Mouse (Mus musculus): ENCODE measurements at regions not wholly inside any gene's neighbourhood (a gene's known extent, or its start where the extent isn't known, plus 50 kb on each side); places are given as distances from the start of the nearest gene placed in this dataset.
A peak's percentile ranks its signal among the peaks of the same experiment; 100 is the strongest.

- Histone ChIP-seq H3K36me3 (no peaks in the 10 kb centered on the region), H3K9ac (no peak overlapping the region), H3K4me3 (replicated peaks) (no peak overlapping the region), H3K4me2 (replicated peaks) (no peak overlapping the region), H3K27me3 (replicated peaks) (no peaks in the 10 kb centered on the region), H3K27ac (no peak overlapping the region), H3K4me1 (replicated peaks) (no peaks in the 10 kb centered on the region), H3K9me3 (no peaks in the 10 kb centered on the region)
- WGBS: 56% methylated on average over 7 of the region's 7 CpGs
- no peak for ATAC-seq
Measured at GRCm38 (mm10) chr10:56712611-56713105, 335.5 kb downstream of the Gja1 start.

GRCm38 (mm10) chr10:56737073-56737472, 359.9 kb downstream of the Gja1 start:
- Histone ChIP-seq H3K4me2 (replicated peaks) (no peak overlapping the region), H3K4me1 (replicated peaks) (no peaks in the 10 kb centered on the region), H3K9ac (no peak overlapping the region), H3K9me3 (no peaks in the 10 kb centered on the region), H3K4me3 (replicated peaks) (no peak overlapping the region), H3K27ac (no peak overlapping the region), H3K36me3 (no peaks in the 10 kb centered on the region), H3K27me3 (replicated peaks) (no peaks in the 10 kb centered on the region)
- ATAC-seq: no peak

- 58% methylated on average over 3 of the region's 3 CpGs for WGBS
- ATAC-seq: no peak
Measured at GRCm38 (mm10) chr10:56739621-56740020, 362.5 kb downstream of the Gja1 start.

GRCm38 (mm10) chr10:56752134-56752533, 375.0 kb downstream of the Gja1 start:
- Histone ChIP-seq H3K27ac (no peak overlapping the region), H3K4me1 (replicated peaks) (no peaks in the 10 kb centered on the region), H3K4me3 (replicated peaks) (no peak overlapping the region), H3K9me3 (no peaks in the 10 kb centered on the region), H3K4me2 (replicated peaks) (no peak overlapping the region), H3K36me3 (no peaks in the 10 kb centered on the region), H3K27me3 (replicated peaks) (no peaks in the 10 kb centered on the region), H3K9ac (no peak overlapping the region)
- ATAC-seq: no peak
- 15% methylated on average over 1 of the region's 2 CpGs for WGBS

More at GRCm38 (mm10) chr10:56739621-56740020, 362.5 kb downstream of the Gja1 start:
- Histone ChIP-seq H3K36me3 (no peaks in the 10 kb centered on the region), H3K9me3 (no peaks in the 10 kb centered on the region), H3K4me3 (replicated peaks) (no peak overlapping the region), H3K9ac (no peak overlapping the region), H3K27me3 (replicated peaks) (no peaks in the 10 kb centered on the region), H3K4me1 (replicated peaks) (no peaks in the 10 kb centered on the region), H3K4me2 (replicated peaks) (no peak overlapping the region), H3K27ac (no peak overlapping the region)

GRCm38 (mm10) chr10:56753576-56753975, 376.4 kb downstream of the Gja1 start:
- no peak overlapping the region for H3K4me2 ChIP-seq (replicated peaks)
- no peak overlapping the region for H3K9ac ChIP-seq
- ATAC-seq: no peak
- H3K4me1 ChIP-seq (replicated peaks): no peaks in the 10 kb centered on the region
- H3K4me3 ChIP-seq (replicated peaks): no peak overlapping the region
- H3K27me3 ChIP-seq (replicated peaks): no peaks in the 10 kb centered on the region
- WGBS: 60% methylated on average over 2 of the region's 2 CpGs
- H3K36me3 ChIP-seq: no peaks in the 10 kb centered on the region
- H3K9me3 ChIP-seq: no peaks in the 10 kb centered on the region
- H3K27ac ChIP-seq: no peak overlapping the region

- WGBS: 68% methylated on average over 11 of the region's 11 CpGs
- Histone ChIP-seq H3K4me3 (replicated peaks) (no peak overlapping the region), H3K27me3 (replicated peaks) (no peaks in the 10 kb centered on the region), H3K36me3 (no peaks in the 10 kb centered on the region), H3K9ac (no peak overlapping the region), H3K4me1 (replicated peaks) (no peaks in the 10 kb centered on the region), H3K27ac (no peak overlapping the region), H3K4me2 (replicated peaks) (no peak overlapping the region), H3K9me3 (no peaks in the 10 kb centered on the region)
- ATAC-seq: no peak
Measured at GRCm38 (mm10) chr10:56754546-56755175, 377.5 kb downstream of the Gja1 start.

GRCm38 (mm10) chr10:56770629-56771028, 393.5 kb downstream of the Gja1 start:
- H3K4me3 ChIP-seq (replicated peaks): no peak overlapping the region
- no peaks in the 10 kb centered on the region for H3K9me3 ChIP-seq
- H3K4me2 ChIP-seq (replicated peaks): no peak overlapping the region
- no peak overlapping the region for H3K27ac ChIP-seq
- no peak overlapping the region for H3K9ac ChIP-seq
- 70% methylated on average over 4 of the region's 4 CpGs for WGBS
- no peaks in the 10 kb centered on the region for H3K4me1 ChIP-seq (replicated peaks)
- no peaks in the 10 kb centered on the region for H3K27me3 ChIP-seq (replicated peaks)
- no peaks in the 10 kb centered on the region for H3K36me3 ChIP-seq
- ATAC-seq: peak; percentile 95

- H3K4me3 ChIP-seq (replicated peaks): no peak overlapping the region
- H3K4me1 ChIP-seq (replicated peaks): no peaks in the 10 kb centered on the region
- H3K36me3 ChIP-seq: no peaks in the 10 kb centered on the region
- ATAC-seq: no peak
- no peak overlapping the region for H3K4me2 ChIP-seq (replicated peaks)
- H3K9me3 ChIP-seq: no peaks in the 10 kb centered on the region
- no peak overlapping the region for H3K9ac ChIP-seq
- WGBS: 82% methylated on average over 2 of the region's 2 CpGs
- no peak overlapping the region for H3K27ac ChIP-seq
- H3K27me3 ChIP-seq (replicated peaks): no peaks in the 10 kb centered on the region
Measured at GRCm38 (mm10) chr10:56782265-56782664, 405.1 kb downstream of the Gja1 start.

- no peaks in the 10 kb centered on the region for H3K9me3 ChIP-seq
- H3K27ac ChIP-seq: no peak overlapping the region
- ATAC-seq: no peak
- H3K4me2 ChIP-seq (replicated peaks): no peak overlapping the region
- WGBS: 71% methylated on average over 4 of the region's 4 CpGs
- H3K27me3 ChIP-seq (replicated peaks): no peaks in the 10 kb centered on the region
- H3K36me3 ChIP-seq: no peaks in the 10 kb centered on the region
- no peaks in the 10 kb centered on the region for H3K4me1 ChIP-seq (replicated peaks)
- no peak overlapping the region for H3K9ac ChIP-seq
- H3K4me3 ChIP-seq (replicated peaks): no peak overlapping the region
Measured at GRCm38 (mm10) chr10:56783941-56784340, 406.8 kb downstream of the Gja1 start.

- no peak overlapping the region for H3K27ac ChIP-seq
- ATAC-seq: no peak
- no peaks in the 10 kb centered on the region for H3K27me3 ChIP-seq (replicated peaks)
- H3K9me3 ChIP-seq: no peaks in the 10 kb centered on the region
- H3K4me1 ChIP-seq (replicated peaks): no peaks in the 10 kb centered on the region
- H3K9ac ChIP-seq: no peak overlapping the region
- no peaks in the 10 kb centered on the region for H3K36me3 ChIP-seq
- no peak overlapping the region for H3K4me2 ChIP-seq (replicated peaks)
- no peak overlapping the region for H3K4me3 ChIP-seq (replicated peaks)
- 73% methylated on average over 4 of the region's 4 CpGs for WGBS
Measured at GRCm38 (mm10) chr10:56788081-56788480, 411.0 kb downstream of the Gja1 start.

- 60% methylated on average over 8 of the region's 8 CpGs for WGBS
Measured at GRCm38 (mm10) chr10:56793074-56793473, 415.9 kb downstream of the Gja1 start.

GRCm38 (mm10) chr10:56795396-56795795, 418.3 kb downstream of the Gja1 start:
- H3K9ac ChIP-seq: no peak overlapping the region
- H3K4me1 ChIP-seq (replicated peaks): no peaks in the 10 kb centered on the region
- no peak for ATAC-seq
- H3K4me2 ChIP-seq (replicated peaks): no peak overlapping the region
- no peak overlapping the region for H3K4me3 ChIP-seq (replicated peaks)
- H3K27ac ChIP-seq: no peak overlapping the region
- no peaks in the 10 kb centered on the region for H3K27me3 ChIP-seq (replicated peaks)
- WGBS: 59% methylated on average over 3 of the region's 3 CpGs
- no peaks in the 10 kb centered on the region for H3K9me3 ChIP-seq
- H3K36me3 ChIP-seq: no peaks in the 10 kb centered on the region

More at GRCm38 (mm10) chr10:56793074-56793473, 415.9 kb downstream of the Gja1 start:
- H3K27ac ChIP-seq: no peak overlapping the region
- no peak overlapping the region for H3K9ac ChIP-seq
- ATAC-seq: no peak
- no peaks in the 10 kb centered on the region for H3K4me1 ChIP-seq (replicated peaks)
- no peak overlapping the region for H3K4me3 ChIP-seq (replicated peaks)
- no peaks in the 10 kb centered on the region for H3K36me3 ChIP-seq
- no peaks in the 10 kb centered on the region for H3K9me3 ChIP-seq
- no peak overlapping the region for H3K4me2 ChIP-seq (replicated peaks)
- H3K27me3 ChIP-seq (replicated peaks): no peaks in the 10 kb centered on the region

GRCm38 (mm10) chr10:56799307-56799706, 422.2 kb downstream of the Gja1 start:
- no peaks in the 10 kb centered on the region for H3K9me3 ChIP-seq
- 77% methylated on average over 3 of the region's 3 CpGs for WGBS
- no peak overlapping the region for H3K4me2 ChIP-seq (replicated peaks)
- no peak overlapping the region for H3K27ac ChIP-seq
- no peak overlapping the region for H3K4me3 ChIP-seq (replicated peaks)
- no peaks in the 10 kb centered on the region for H3K36me3 ChIP-seq
- H3K9ac ChIP-seq: no peak overlapping the region
- ATAC-seq: no peak
- no peaks in the 10 kb centered on the region for H3K27me3 ChIP-seq (replicated peaks)
- H3K4me1 ChIP-seq (replicated peaks): no peaks in the 10 kb centered on the region
